Mouse (Mus musculus): ENCODE data around the gene Senp6. TPM values are rescaled to one million over a fixed set of nuclear protein-coding genes. Genes with fewer than 3 reads are reported as not detected.
A peak's percentile ranks its signal among the peaks of the same experiment; 100 is the strongest.

Gene Senp6
- polyA plus RNA-seq, 1 experiment, result 129 TPM

GRCm38 (mm10) chr9:80149594-80149993, 82.9 kb downstream of the Senp6 start:
- no peaks in the 10 kb centered on the region for H3K4me1 ChIP-seq (ENCODE audit: control insufficient read depth, insufficient read depth, low read length)
- no peak for TF ChIP-seq POLR2A (IDR thresholded peaks at IDR 0.05; ENCODE audit: low read depth, low read length)
- no peak for TF ChIP-seq CTCF (IDR thresholded peaks at IDR 0.05; ENCODE audit: borderline replicate concordance, insufficient read depth, low read length)
- no peak overlapping the region for H3K27ac ChIP-seq (ENCODE audit: insufficient read depth, low read length)

GRCm38 (mm10) chr9:80155277-80155676, 88.6 kb downstream of the Senp6 start:
- Histone ChIP-seq H3K4me1 (ENCODE audit: control insufficient read depth, insufficient read depth, low read length) (no peaks in the 10 kb centered on the region), H3K27ac (ENCODE audit: insufficient read depth, low read length) (no peak overlapping the region), H3K4me3 (ENCODE audit: insufficient read depth, low read length) (no peak overlapping the region)
- TF ChIP-seq POLR2A (IDR thresholded peaks at IDR 0.05; ENCODE audit: low read depth, low read length) (no peak), CTCF (IDR thresholded peaks at IDR 0.05; ENCODE audit: borderline replicate concordance, insufficient read depth, low read length) (no peak)

More at GRCm38 (mm10) chr9:80149594-80149993, 82.9 kb downstream of the Senp6 start:
- no peak overlapping the region for H3K4me3 ChIP-seq (ENCODE audit: insufficient read depth, low read length)

DNA sequence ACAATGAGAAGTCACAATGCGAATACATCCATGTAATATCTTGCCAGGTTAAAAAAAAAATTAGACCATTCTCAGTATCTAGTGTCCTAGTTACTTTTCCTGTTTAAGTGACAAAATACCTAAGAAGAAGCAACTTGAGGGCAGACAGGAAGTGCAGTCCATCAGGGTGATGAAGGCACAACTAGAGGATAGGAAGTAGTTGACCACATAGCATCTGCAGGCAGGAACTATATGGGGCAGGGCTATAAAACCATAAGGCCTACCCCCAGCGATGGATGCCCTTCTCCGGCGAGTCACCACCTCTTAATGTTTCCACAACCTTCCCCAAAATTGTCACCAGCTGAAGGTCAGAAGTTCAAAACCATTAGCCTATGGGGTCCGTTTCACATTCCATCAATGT, 90.1 kb downstream of the Senp6 start:
- Histone ChIP-seq H3K27ac (ENCODE audit: insufficient read depth, low read length) (no peak overlapping the region), H3K4me3 (ENCODE audit: insufficient read depth, low read length) (no peak overlapping the region), H3K4me1 (ENCODE audit: control insufficient read depth, insufficient read depth, low read length) (no peaks in the 10 kb centered on the region)
- no peak for TF ChIP-seq CTCF (IDR thresholded peaks at IDR 0.05; ENCODE audit: borderline replicate concordance, insufficient read depth, low read length)
- no peak for TF ChIP-seq POLR2A (IDR thresholded peaks at IDR 0.05; ENCODE audit: low read depth, low read length)

DNA sequence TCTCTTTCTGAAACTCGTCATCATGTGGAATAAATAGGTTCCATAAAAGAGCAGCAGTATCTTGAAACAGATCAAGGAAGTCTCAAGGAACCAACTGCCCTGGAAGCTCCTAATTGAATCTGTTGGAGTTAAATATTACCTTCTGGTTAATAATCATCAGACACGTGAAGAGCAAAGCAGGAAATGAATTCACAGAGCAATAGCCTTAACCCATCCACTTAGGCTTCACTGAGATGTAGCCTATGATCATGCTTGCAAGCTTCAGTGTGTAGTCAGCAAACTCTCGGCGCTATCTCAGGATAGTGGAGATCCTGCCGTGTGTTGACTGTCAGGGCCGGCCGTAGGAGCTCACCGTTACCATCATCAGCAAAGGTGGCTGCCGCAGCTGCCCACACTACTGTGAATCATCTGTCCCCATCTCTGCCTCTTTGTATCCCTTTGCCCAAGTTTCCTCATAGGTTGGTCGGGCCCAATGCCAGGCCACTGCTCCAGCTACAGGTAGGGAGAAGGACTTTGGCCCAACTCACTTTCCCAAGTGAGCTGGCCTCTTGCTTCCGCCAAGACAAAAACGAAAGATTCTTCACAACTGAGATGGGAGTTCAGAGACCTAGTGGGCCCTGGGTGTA, 91.2 kb downstream of the Senp6 start:
- no peaks in the 10 kb centered on the region for H3K4me1 ChIP-seq (ENCODE audit: control insufficient read depth, insufficient read depth, low read length)
- no peak for TF ChIP-seq CTCF (IDR thresholded peaks at IDR 0.05; ENCODE audit: borderline replicate concordance, insufficient read depth, low read length)
- no peak for TF ChIP-seq POLR2A (IDR thresholded peaks at IDR 0.05; ENCODE audit: low read depth, low read length)
- no peak overlapping the region for H3K4me3 ChIP-seq (ENCODE audit: insufficient read depth, low read length)
- no peak overlapping the region for H3K27ac ChIP-seq (ENCODE audit: insufficient read depth, low read length)

- Histone ChIP-seq H3K4me3 (ENCODE audit: insufficient read depth, low read length) (no peak overlapping the region), H3K4me1 (ENCODE audit: control insufficient read depth, insufficient read depth, low read length) (no peaks in the 10 kb centered on the region), H3K27ac (ENCODE audit: insufficient read depth, low read length) (no peak overlapping the region)
- TF ChIP-seq POLR2A (IDR thresholded peaks at IDR 0.05; ENCODE audit: low read depth, low read length) (no peak), CTCF (IDR thresholded peaks at IDR 0.05; ENCODE audit: borderline replicate concordance, insufficient read depth, low read length) (no peak)
Measured at GRCm38 (mm10) chr9:80158937-80159336, 92.2 kb downstream of the Senp6 start.

- Histone ChIP-seq H3K27ac (ENCODE audit: insufficient read depth, low read length) (no peak overlapping the region), H3K4me3 (ENCODE audit: insufficient read depth, low read length) (no peak overlapping the region), H3K4me1 (ENCODE audit: control insufficient read depth, insufficient read depth, low read length) (no peaks in the 10 kb centered on the region)
- TF ChIP-seq POLR2A (IDR thresholded peaks at IDR 0.05; ENCODE audit: low read depth, low read length), result no peak
- TF ChIP-seq CTCF (IDR thresholded peaks at IDR 0.05; ENCODE audit: borderline replicate concordance, insufficient read depth, low read length), result no peak
Measured at GRCm38 (mm10) chr9:80161451-80161850, 94.7 kb downstream of the Senp6 start.

- Histone ChIP-seq H3K4me1 (ENCODE audit: control insufficient read depth, insufficient read depth, low read length) (no peaks in the 10 kb centered on the region), H3K27ac (ENCODE audit: insufficient read depth, low read length) (no peak overlapping the region), H3K4me3 (ENCODE audit: insufficient read depth, low read length) (no peak overlapping the region)
- TF ChIP-seq CTCF (IDR thresholded peaks at IDR 0.05; ENCODE audit: borderline replicate concordance, insufficient read depth, low read length), result no peak
- no peak for TF ChIP-seq POLR2A (IDR thresholded peaks at IDR 0.05; ENCODE audit: low read depth, low read length)
Measured at GRCm38 (mm10) chr9:80163126-80163723, 96.5 kb downstream of the Senp6 start.

GRCm38 (mm10) chr9:80164191-80164590, 97.5 kb downstream of the Senp6 start:
- H3K4me1 ChIP-seq (ENCODE audit: control insufficient read depth, insufficient read depth, low read length), result no peaks in the 10 kb centered on the region
- no peak overlapping the region for H3K27ac ChIP-seq (ENCODE audit: insufficient read depth, low read length)
- TF ChIP-seq CTCF (IDR thresholded peaks at IDR 0.05; ENCODE audit: borderline replicate concordance, insufficient read depth, low read length), result no peak
- TF ChIP-seq POLR2A (IDR thresholded peaks at IDR 0.05; ENCODE audit: low read depth, low read length), result no peak
- peak overlapping the region; percentile 69 for H3K4me3 ChIP-seq (ENCODE audit: insufficient read depth, low read length)

DNA sequence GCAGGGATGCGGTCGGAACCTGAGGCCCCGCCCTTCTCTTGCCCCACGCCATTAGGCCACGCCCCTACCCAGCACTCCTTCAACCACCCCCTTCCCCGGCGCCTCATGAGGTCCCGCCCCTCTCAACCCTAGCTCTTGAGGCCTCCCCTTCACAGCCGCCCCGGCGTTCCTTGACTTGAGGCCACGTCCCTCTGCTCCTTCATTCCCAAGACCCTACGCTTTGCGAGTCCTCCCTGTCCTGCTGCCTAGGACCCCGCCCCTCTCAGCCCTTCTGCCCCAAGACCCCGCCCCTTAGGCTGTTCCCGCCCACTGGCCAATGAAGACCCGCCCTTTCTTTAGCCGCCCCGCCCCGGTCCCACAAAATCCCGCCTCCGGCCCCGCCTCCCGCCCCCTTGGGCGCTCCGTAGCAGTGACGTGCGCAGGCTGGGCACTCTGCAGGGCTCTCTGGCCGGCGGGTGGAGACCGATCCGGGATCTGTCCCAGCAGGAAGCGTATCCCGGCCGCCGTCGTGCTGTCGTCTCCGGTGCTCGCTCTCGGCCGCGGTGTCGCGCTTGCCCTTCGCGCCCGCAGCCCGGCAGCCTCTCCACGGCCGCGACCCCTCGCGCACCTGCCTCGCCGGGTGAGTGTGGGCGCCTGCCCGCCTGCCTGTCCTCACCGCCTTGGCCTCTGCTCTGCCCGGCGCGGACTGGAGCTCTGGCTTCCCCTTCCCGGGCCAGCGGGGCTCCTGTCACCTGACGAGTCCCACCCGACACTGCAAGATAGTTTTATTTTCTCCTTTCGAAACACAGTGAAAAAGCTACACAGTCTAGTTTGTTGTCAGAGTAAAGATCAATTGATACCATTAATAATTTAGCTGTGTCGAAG, 98.1 kb downstream of the Senp6 start, which contains the start of gene Myo6:
Gene Myo6, plus strand, starts transcription at position 421 of the 864 bp plus-strand sequence.
- TF ChIP-seq POLR2A (IDR thresholded peaks at IDR 0.05; ENCODE audit: low read depth, low read length) (peak; percentile 93), CTCF (IDR thresholded peaks at IDR 0.05; ENCODE audit: borderline replicate concordance, insufficient read depth, low read length) (no peak)
- H3K27ac ChIP-seq (ENCODE audit: insufficient read depth, low read length), result peak within 1 kb of the TSS; percentile 20; the same call in 1 of the 2 replicates
- peak within 1 kb of the TSS; percentile 88 for H3K4me3 ChIP-seq (ENCODE audit: insufficient read depth, low read length)
- peaks cover 4% of the 10 kb centered on the region; the same call in 1 of the 2 replicates for H3K4me1 ChIP-seq (ENCODE audit: control insufficient read depth, insufficient read depth, low read length)

Measured in embryonic fibroblast, embryonic 13.5 days (primary cell).